Mouse (Mus musculus) liver, embryonic 14.5 days (tissue): Measurements from ENCODE around the gene Osbpl6. TPM values are rescaled to one million over a fixed set of nuclear protein-coding genes. Genes with fewer than 3 reads are reported as not detected.

ENCODE experiments used
- ATAC-seq: fragments of 200-750 bp; cut with Nextera tagmentation; 2 replicates; pipeline ENCODE4 v1.8.0; 2017; ENCODE audit warnings: moderate number of reproducible peaks, mild to moderate bottlenecking, moderate library complexity; ENCODE audit not compliant: insufficient read depth
- DNase-seq, 3 experiments: peaks; one replicate each; pipeline ENCODE4 v3.0.0-alpha.2; 2012 to 2013; ENCODE audit warnings: low read depth in 3 of 3, low spot score in 3 of 3
- H3K27ac ChIP-seq: fragments of 300-500 bp; sonication (generic); 2 replicates; pipeline ENCODE4 v1.5.1; 2014; ENCODE audit warnings: moderate library complexity, mild to moderate bottlenecking, control low read depth, inconsistent platforms
- H3K27me3 ChIP-seq: fragments of 300-500 bp; sonication (generic); 2 replicates; pipeline ENCODE4 v1.6.1; 2014; ENCODE audit warnings: mild to moderate bottlenecking, low read length, moderate library complexity; ENCODE audit not compliant: control insufficient read depth, insufficient read depth
- H3K36me3 ChIP-seq: fragments of 300-500 bp; sonication (generic); replicated peaks from 2 replicates; pipeline ENCODE4 v1.6.1; 2014; ENCODE audit warnings: low read depth; ENCODE audit not compliant: control insufficient read depth, insufficient read depth
- H3K4me1 ChIP-seq, 2 experiments: fragments of 200-500 bp in 1 of 2; fragments of 300-500 bp in 1 of 2; sonication (generic) in 1 of 2; replicated peaks; 2 replicates each; pipeline ENCODE4 v1.6.1; 2012 to 2014; ENCODE audit warnings: antibody characterized with exemption in 1 of 2, inconsistent platforms in 1 of 2, low read length in 1 of 2; ENCODE audit not compliant: control insufficient read depth in 2 of 2, insufficient read depth in 2 of 2
- H3K4me2 ChIP-seq: fragments of 300-500 bp; sonication (generic); 2 replicates; pipeline ENCODE4 v1.6.1; 2014; ENCODE audit warnings: low read depth, mild to moderate bottlenecking, control low read depth, moderate library complexity
- H3K4me3 ChIP-seq, 2 experiments: fragments of 200-500 bp in 1 of 2; fragments of 300-500 bp in 1 of 2; sonication (generic) in 1 of 2; 2 replicates each; pipeline ENCODE4 v1.5.1; 2012 to 2014; ENCODE audit warnings: low read depth in 2 of 2, low read length in 2 of 2, mild to moderate bottlenecking in 2 of 2, control low read depth in 1 of 2, inconsistent platforms in 1 of 2, moderate library complexity in 1 of 2; ENCODE audit not compliant: insufficient read depth in 1 of 2
- H3K9ac ChIP-seq: fragments of 300-500 bp; sonication (generic); replicated peaks from 2 replicates; pipeline ENCODE4 v1.6.1; 2014; ENCODE audit warnings: mild to moderate bottlenecking, control low read depth, moderate library complexity
- H3K9me3 ChIP-seq: fragments of 300-500 bp; sonication (generic); 2 replicates; pipeline ENCODE4 v1.6.1; 2016; ENCODE audit warnings: low read length, mixed read lengths; ENCODE audit not compliant: control insufficient read depth
- CTCF ChIP-seq: IDR thresholded peaks from 2 replicates; pipeline ENCODE4 v1.5.1; 2016; ENCODE audit warnings: antibody characterized with exemption, low read depth, control low read depth
- EP300 ChIP-seq: IDR thresholded peaks from 2 replicates; pipeline ENCODE4 v1.6.1; 2016; ENCODE audit warnings: antibody characterized with exemption, low read depth
- WGBS: fragments of 180-500 bp; shearing (Covaris S2); extraction: QIAGEN DNeasy Blood & Tissue Kit; methylation state at CpG from one replicate; pipeline ENCODE4 v1.1.7; 2014; ENCODE audit not compliant: insufficient replicate concordance; 5-methylcytosine and 5-hydroxymethylcytosine counted together
- polyA plus RNA-seq, 2 experiments: library from polyadenylated mRNA; depleted of rRNA in 1 of 2; stranded (reverse) in 1 of 2; unstranded in 1 of 2; fragments of >200 nt; fragmentation: Nextera tagmentation in 1 of 2; extraction: Ambion mirVana in 1 of 2; gene quantifications; 2 replicates each; pipeline versions ENCODE4 v1.2.1 to v1.2.3; 2012 to 2014

The Osbpl6 gene
- polyA plus RNA-seq, 2 experiments, result 0.17 to 0.20 TPM

GRCm38 (mm10) chr2:76525645-76526044 lies 119.3 kb downstream of the Osbpl6 start:
- DNase-seq, result no peak
- no peak for ATAC-seq
- Histone ChIP-seq H3K27ac (no peak overlapping the region), H3K36me3 (no peaks in the 10 kb centered on the region), H3K9ac (no peak overlapping the region), H3K4me2 (no peak overlapping the region), H3K4me1 (no peaks in the 10 kb centered on the region), H3K27me3 (no peaks in the 10 kb centered on the region), H3K9me3 (no peaks in the 10 kb centered on the region), H3K4me3 (no peak overlapping the region)
- no peak for TF ChIP-seq CTCF
- no peak for TF ChIP-seq EP300
- WGBS, result 66% methylated on average over 3 of the region's 3 CpGs

GRCm38 (mm10) chr2:76532490-76533126 lies 126.3 kb downstream of the Osbpl6 start:
- 68% methylated on average over 14 of the region's 14 CpGs for WGBS
- Histone ChIP-seq H3K9me3 (no peaks in the 10 kb centered on the region), H3K9ac (no peak overlapping the region), H3K4me2 (no peak overlapping the region), H3K4me3 (no peak overlapping the region), H3K27me3 (no peaks in the 10 kb centered on the region), H3K36me3 (no peaks in the 10 kb centered on the region), H3K27ac (no peak overlapping the region), H3K4me1 (no peaks in the 10 kb centered on the region)
- no peak for ATAC-seq
- TF ChIP-seq CTCF, result no peak
- TF ChIP-seq EP300, result no peak
- DNase-seq, result no peak

GRCm38 (mm10) chr2:76534932-76535331 lies 128.6 kb downstream of the Osbpl6 start:
- H3K9ac ChIP-seq, result no peak overlapping the region
- TF ChIP-seq EP300, result no peak
- no peak for TF ChIP-seq CTCF
- no peak overlapping the region for H3K27ac ChIP-seq
- no peaks in the 10 kb centered on the region for H3K27me3 ChIP-seq
- H3K4me1 ChIP-seq, result no peaks in the 10 kb centered on the region
- WGBS, result 73% methylated on average over 7 of the region's 7 CpGs
- no peak overlapping the region for H3K4me2 ChIP-seq
- DNase-seq (no peak), ATAC-seq (no peak)
- no peaks in the 10 kb centered on the region for H3K9me3 ChIP-seq
- no peaks in the 10 kb centered on the region for H3K36me3 ChIP-seq
- no peak overlapping the region for H3K4me3 ChIP-seq

- no peak overlapping the region for H3K9ac ChIP-seq
- H3K36me3 ChIP-seq, result no peaks in the 10 kb centered on the region
- H3K27ac ChIP-seq, result no peak overlapping the region
- TF ChIP-seq EP300 (no peak), CTCF (no peak)
- H3K9me3 ChIP-seq, result no peaks in the 10 kb centered on the region
- H3K4me2 ChIP-seq, result no peak overlapping the region
- no peak overlapping the region for H3K4me3 ChIP-seq
- 21% methylated on average over 9 of the region's 9 CpGs for WGBS
- no peak for ATAC-seq
- H3K4me1 ChIP-seq, result peaks cover 0 to 2% of the 10 kb centered on the region in 2 experiments; a peak in 1 of 4 replicates
- no peaks in the 10 kb centered on the region for H3K27me3 ChIP-seq
- DNase-seq, result no peak
Measured at GRCm38 (mm10) chr2:76541900-76542299, 135.6 kb downstream of the Osbpl6 start.

- no peaks in the 10 kb centered on the region for H3K36me3 ChIP-seq
- no peak overlapping the region for H3K9ac ChIP-seq
- TF ChIP-seq CTCF, result no peak
- DNase-seq (no peak), ATAC-seq (no peak)
- H3K27ac ChIP-seq, result no peak overlapping the region
- H3K4me1 ChIP-seq, result peaks cover 0 to 2% of the 10 kb centered on the region in 2 experiments; a peak in 1 of 4 replicates
- no peak overlapping the region for H3K4me3 ChIP-seq
- no peak overlapping the region for H3K4me2 ChIP-seq
- no peaks in the 10 kb centered on the region for H3K9me3 ChIP-seq
- 63% methylated on average over 5 of the region's 5 CpGs for WGBS
- no peaks in the 10 kb centered on the region for H3K27me3 ChIP-seq
Measured at GRCm38 (mm10) chr2:76542921-76543320, 136.6 kb downstream of the Osbpl6 start.
